Mouse (Mus musculus): ENCODE results near the gene Epha4. TPM values are rescaled to one million over a fixed set of nuclear protein-coding genes. Genes with fewer than 3 reads are reported as not detected.

Gene Epha4
- total and polyA plus RNA-seq, 3 experiments: 0.11 TPM; not detected in 2

DNA sequence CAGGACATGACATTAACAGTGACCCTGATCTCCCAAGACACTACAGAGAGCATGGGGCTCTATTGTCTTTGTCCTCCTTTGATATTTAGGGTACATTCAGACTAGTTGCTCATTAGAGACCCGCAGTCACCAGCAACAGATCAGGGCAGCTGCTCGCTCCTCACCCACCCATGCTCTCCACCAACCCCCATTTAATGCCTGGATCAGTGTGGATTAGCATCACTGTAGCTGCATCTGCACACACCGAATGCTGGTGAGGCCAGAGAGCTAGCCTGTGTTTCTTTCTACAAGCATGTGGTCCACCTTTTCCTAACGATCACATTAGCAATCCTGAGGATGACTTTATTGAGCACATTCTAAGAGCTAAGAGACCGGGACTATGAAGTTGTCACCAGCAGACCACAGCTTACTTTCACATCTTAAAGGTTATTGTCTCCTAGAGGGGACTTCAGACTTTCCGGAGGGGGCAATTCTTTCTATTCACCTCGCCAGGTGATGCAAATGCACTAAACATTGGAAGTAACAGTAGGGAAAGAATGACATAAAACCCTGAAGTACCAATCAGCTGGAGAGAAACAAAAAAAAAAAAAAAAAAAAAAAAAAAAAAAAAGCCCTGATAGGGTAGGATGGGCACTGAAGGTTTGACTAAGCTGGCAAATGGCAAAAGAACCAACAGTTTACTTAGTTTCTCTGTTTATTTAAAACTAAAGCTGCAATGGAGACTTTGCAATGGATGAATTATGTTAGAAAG, 58.0 kb downstream of the Epha4 start:
- no peak for ATAC-seq (ENCODE audit: extremely low read depth, insufficient number of reproducible peaks, low FRiP score, poor library complexity, severe bottlenecking)
- H3K4me3 ChIP-seq (ENCODE audit: low read depth, low read length): no peak overlapping the region
- no peaks in the 10 kb centered on the region for H3K4me1 ChIP-seq (ENCODE audit: insufficient read depth, low read depth, low read length)
- DNase-seq (ENCODE audit: low spot score): no peak
- no peaks in the 10 kb centered on the region for H3K36me3 ChIP-seq (replicated peaks)
- peaks cover 31% of the 10 kb centered on the region for H3K9me3 ChIP-seq (replicated peaks)
- H3K27me3 ChIP-seq (ENCODE audit: insufficient read depth, low read length): no peaks in the 10 kb centered on the region
- no peak for TF ChIP-seq POLR2AphosphoS5 (IDR thresholded peaks at IDR 0.05; ENCODE audit: insufficient replicate concordance, low read depth, low read length)
- TF ChIP-seq TAL1 (conservative IDR thresholded peaks at IDR 0.05; ENCODE audit: low read depth, low read length): no peak
- no peak for TF ChIP-seq GATA1 (IDR thresholded peaks at IDR 0.05; ENCODE audit: borderline replicate concordance, low read length)
- no peak for TF ChIP-seq CTCF (IDR thresholded peaks at IDR 0.05; ENCODE audit: low read depth, low read length)

DNA sequence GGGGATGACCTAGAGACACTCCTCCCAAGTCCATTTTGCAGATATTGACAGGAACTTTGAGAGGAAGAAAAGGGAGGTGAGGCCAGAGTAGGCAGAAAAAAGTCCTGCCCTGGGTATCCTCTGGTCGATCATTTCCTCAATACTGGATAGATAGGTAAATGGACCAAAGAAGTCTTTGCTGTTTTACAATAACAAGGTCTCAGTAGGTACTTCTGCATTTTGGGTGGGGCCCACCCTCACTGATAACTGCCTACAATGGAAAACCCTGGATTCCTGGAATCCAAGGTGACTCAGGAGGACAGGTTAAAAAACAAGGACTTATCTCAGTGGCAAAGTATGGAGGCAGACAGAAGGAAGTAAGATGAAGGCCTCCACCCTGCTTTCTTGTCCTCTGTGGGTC, 61.1 kb downstream of the Epha4 start:
- TF ChIP-seq TAL1 (conservative IDR thresholded peaks at IDR 0.05; ENCODE audit: low read depth, low read length) (no peak), GATA2 (IDR thresholded peaks at IDR 0.05; ENCODE audit: borderline replicate concordance, low read depth, low read length) (no peak), CTCF (IDR thresholded peaks at IDR 0.05; ENCODE audit: low read depth, low read length) (no peak), POLR2AphosphoS5 (IDR thresholded peaks at IDR 0.05; ENCODE audit: insufficient replicate concordance, low read depth, low read length) (no peak), GATA1 (IDR thresholded peaks at IDR 0.05; ENCODE audit: borderline replicate concordance, low read length) (no peak)
- Histone ChIP-seq H3K4me1 (ENCODE audit: insufficient read depth, low read depth, low read length) (no peaks in the 10 kb centered on the region), H3K27me3 (ENCODE audit: insufficient read depth, low read length) (no peaks in the 10 kb centered on the region), H3K4me3 (ENCODE audit: low read depth, low read length) (no peak overlapping the region), H3K9me3 (replicated peaks) (peaks cover 20% of the 10 kb centered on the region), H3K36me3 (replicated peaks) (no peaks in the 10 kb centered on the region)
- ATAC-seq (ENCODE audit: extremely low read depth, insufficient number of reproducible peaks, low FRiP score, poor library complexity, severe bottlenecking): no peak
- no peak for DNase-seq (ENCODE audit: low spot score)

DNA sequence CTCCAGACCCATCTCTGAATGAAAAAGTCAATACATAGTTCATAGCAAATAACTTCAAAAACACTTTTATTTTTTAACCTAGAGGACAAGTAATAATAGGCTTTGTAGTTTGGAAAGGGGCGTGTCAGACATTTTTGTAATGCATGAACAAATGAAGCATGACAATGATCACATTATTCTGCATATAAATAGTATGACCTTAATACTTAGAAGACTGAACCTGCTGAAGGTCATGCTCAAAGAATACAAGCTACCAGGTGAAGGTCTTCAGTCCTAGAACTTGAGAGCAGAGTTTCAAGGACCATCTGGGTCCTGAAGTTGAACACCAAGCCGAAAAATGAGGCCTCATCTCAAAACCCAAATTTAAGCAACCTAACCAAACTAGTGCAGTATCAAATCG, 62.2 kb downstream of the Epha4 start:
- no peak for DNase-seq (ENCODE audit: low spot score)
- H3K4me1 ChIP-seq (ENCODE audit: insufficient read depth, low read depth, low read length): no peaks in the 10 kb centered on the region
- no peaks in the 10 kb centered on the region for H3K36me3 ChIP-seq (replicated peaks)
- H3K4me3 ChIP-seq (ENCODE audit: low read depth, low read length): no peak overlapping the region
- ATAC-seq (ENCODE audit: extremely low read depth, insufficient number of reproducible peaks, low FRiP score, poor library complexity, severe bottlenecking): no peak
- TF ChIP-seq GATA2 (IDR thresholded peaks at IDR 0.05; ENCODE audit: borderline replicate concordance, low read depth, low read length) (no peak), POLR2AphosphoS5 (IDR thresholded peaks at IDR 0.05; ENCODE audit: insufficient replicate concordance, low read depth, low read length) (no peak), GATA1 (IDR thresholded peaks at IDR 0.05; ENCODE audit: borderline replicate concordance, low read length) (no peak)
- H3K9me3 ChIP-seq (replicated peaks): peaks cover 11% of the 10 kb centered on the region
- no peaks in the 10 kb centered on the region for H3K27me3 ChIP-seq (ENCODE audit: insufficient read depth, low read length)

- no peak for ATAC-seq (ENCODE audit: extremely low read depth, insufficient number of reproducible peaks, low FRiP score, poor library complexity, severe bottlenecking)
- no peaks in the 10 kb centered on the region for H3K27me3 ChIP-seq (ENCODE audit: insufficient read depth, low read length)
- no peak overlapping the region for H3K4me3 ChIP-seq (ENCODE audit: low read depth, low read length)
- peaks cover 9% of the 10 kb centered on the region for H3K9me3 ChIP-seq (replicated peaks)
- no peaks in the 10 kb centered on the region for H3K36me3 ChIP-seq (replicated peaks)
- H3K4me1 ChIP-seq (ENCODE audit: insufficient read depth, low read depth, low read length): no peaks in the 10 kb centered on the region
- no peak for DNase-seq (ENCODE audit: low spot score)
- TF ChIP-seq TAL1 (conservative IDR thresholded peaks at IDR 0.05; ENCODE audit: low read depth, low read length) (no peak), CTCF (IDR thresholded peaks at IDR 0.05; ENCODE audit: low read depth, low read length) (no peak), POLR2AphosphoS5 (IDR thresholded peaks at IDR 0.05; ENCODE audit: insufficient replicate concordance, low read depth, low read length) (no peak), GATA1 (IDR thresholded peaks at IDR 0.05; ENCODE audit: borderline replicate concordance, low read length) (no peak), GATA2 (IDR thresholded peaks at IDR 0.05; ENCODE audit: borderline replicate concordance, low read depth, low read length) (no peak)
Observed at GRCm38 (mm10) chr1:77451541-77451940, 63.3 kb downstream of the Epha4 start.

DNA sequence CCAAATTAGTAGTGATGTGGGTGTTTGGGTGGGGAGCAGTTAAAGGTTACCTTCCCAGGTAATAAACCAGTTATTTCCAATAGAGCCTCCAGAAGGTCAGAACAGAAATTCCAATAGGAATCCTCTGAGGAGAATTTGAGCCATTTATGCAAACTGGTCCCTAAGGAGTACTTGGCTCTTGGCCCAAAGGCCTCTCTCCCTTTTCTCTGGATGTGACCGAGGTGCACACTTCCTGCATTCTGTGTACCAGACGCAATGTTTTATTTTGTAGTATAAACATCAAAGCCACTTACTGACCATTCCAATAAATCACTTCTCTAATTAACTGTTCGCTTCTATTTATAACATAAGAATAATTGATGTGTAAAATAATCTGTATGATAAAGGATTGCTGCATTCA, 64.7 kb downstream of the Epha4 start:
- H3K27me3 ChIP-seq (ENCODE audit: insufficient read depth, low read length): no peaks in the 10 kb centered on the region
- TF ChIP-seq TAL1 (conservative IDR thresholded peaks at IDR 0.05; ENCODE audit: low read depth, low read length) (no peak), GATA1 (IDR thresholded peaks at IDR 0.05; ENCODE audit: borderline replicate concordance, low read length) (no peak), GATA2 (IDR thresholded peaks at IDR 0.05; ENCODE audit: borderline replicate concordance, low read depth, low read length) (no peak), POLR2AphosphoS5 (IDR thresholded peaks at IDR 0.05; ENCODE audit: insufficient replicate concordance, low read depth, low read length) (no peak), CTCF (IDR thresholded peaks at IDR 0.05; ENCODE audit: low read depth, low read length) (no peak)
- ATAC-seq (ENCODE audit: extremely low read depth, insufficient number of reproducible peaks, low FRiP score, poor library complexity, severe bottlenecking) (no peak), DNase-seq (ENCODE audit: low spot score) (no peak)
- H3K4me1 ChIP-seq (ENCODE audit: insufficient read depth, low read depth, low read length): no peaks in the 10 kb centered on the region
- H3K4me3 ChIP-seq (ENCODE audit: low read depth, low read length): no peak overlapping the region
- no peaks in the 10 kb centered on the region for H3K36me3 ChIP-seq (replicated peaks)
- peaks cover 15% of the 10 kb centered on the region for H3K9me3 ChIP-seq (replicated peaks)

DNA sequence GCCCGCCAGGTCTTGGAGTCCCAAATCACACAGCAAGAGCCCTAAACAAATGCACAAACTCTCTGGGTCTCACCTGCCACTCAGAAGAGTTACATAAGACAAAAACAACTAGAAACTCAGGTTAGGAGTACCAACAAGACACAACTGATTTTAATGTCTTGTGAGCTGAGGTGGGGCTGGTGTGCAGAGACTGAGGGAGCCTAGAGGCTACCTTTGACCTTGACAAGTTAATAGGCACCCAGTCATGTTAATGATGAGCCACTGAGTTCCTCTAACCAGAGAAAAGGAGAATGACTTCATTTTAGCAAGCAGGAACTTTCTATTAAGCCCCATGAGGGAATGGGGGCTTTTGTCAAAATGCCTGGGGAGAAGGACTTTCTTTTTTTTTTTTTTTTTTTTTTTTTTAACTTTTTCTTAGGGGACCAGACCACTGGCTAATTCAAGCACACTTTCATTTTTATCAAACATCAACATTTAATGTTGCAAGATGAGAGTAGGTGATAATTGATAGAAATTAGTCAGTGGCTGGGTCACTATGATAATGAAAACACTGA, 67.8 kb downstream of the Epha4 start:
- H3K4me3 ChIP-seq (ENCODE audit: low read depth, low read length): no peak overlapping the region
- no peaks in the 10 kb centered on the region for H3K27me3 ChIP-seq (ENCODE audit: insufficient read depth, low read length)
- peaks cover 37% of the 10 kb centered on the region for H3K9me3 ChIP-seq (replicated peaks)
- DNase-seq (ENCODE audit: low spot score) (no peak), ATAC-seq (ENCODE audit: extremely low read depth, insufficient number of reproducible peaks, low FRiP score, poor library complexity, severe bottlenecking) (no peak)
- H3K4me1 ChIP-seq (ENCODE audit: insufficient read depth, low read depth, low read length): no peaks in the 10 kb centered on the region
- H3K36me3 ChIP-seq (replicated peaks): no peaks in the 10 kb centered on the region
- no peak for TF ChIP-seq CTCF (IDR thresholded peaks at IDR 0.05; ENCODE audit: low read depth, low read length)
- TF ChIP-seq POLR2AphosphoS5 (IDR thresholded peaks at IDR 0.05; ENCODE audit: insufficient replicate concordance, low read depth, low read length): no peak
- TF ChIP-seq GATA2 (IDR thresholded peaks at IDR 0.05; ENCODE audit: borderline replicate concordance, low read depth, low read length): no peak
- TF ChIP-seq TAL1 (conservative IDR thresholded peaks at IDR 0.05; ENCODE audit: low read depth, low read length): no peak
- TF ChIP-seq GATA1 (IDR thresholded peaks at IDR 0.05; ENCODE audit: borderline replicate concordance, low read length): no peak
